Mouse (Mus musculus) forebrain, embryonic 10.5 days (tissue): ENCODE data around the gene Abl2. TPM values are rescaled to one million over a fixed set of nuclear protein-coding genes. Genes with fewer than 3 reads are reported as not detected.
A peak's percentile ranks its signal among the peaks of the same experiment; 100 is the strongest.

Experiments used
- DNase-seq: peaks from one replicate; pipeline ENCODE4 v3.0.0-alpha.2; 2017; ENCODE audit warnings: low spot score; ENCODE audit errors: extremely low spot score
- H3K27ac ChIP-seq: fragments of 300-500 bp; sonication (generic); 2 replicates; pipeline ENCODE4 v1.5.1; 2016; ENCODE audit warnings: mild to moderate bottlenecking
- H3K27me3 ChIP-seq: fragments of 300-500 bp; sonication (generic); 2 replicates; pipeline ENCODE4 v1.6.1; 2016; ENCODE audit warnings: mild to moderate bottlenecking; ENCODE audit not compliant: poor library complexity, severe bottlenecking
- H3K36me3 ChIP-seq: fragments of 300-500 bp; sonication (generic); replicated peaks from 2 replicates; pipeline ENCODE4 v1.6.1; 2016; ENCODE audit warnings: mild to moderate bottlenecking, moderate library complexity
- H3K4me1 ChIP-seq: fragments of 300-500 bp; sonication (generic); 2 replicates; pipeline ENCODE4 v1.6.1; 2016
- H3K4me3 ChIP-seq: fragments of 300-500 bp; sonication (generic); 2 replicates; pipeline ENCODE4 v1.5.1; 2016; ENCODE audit warnings: mild to moderate bottlenecking, moderate library complexity
- H3K9me3 ChIP-seq: fragments of 300-500 bp; sonication (generic); 2 replicates; pipeline ENCODE4 v1.6.1; 2016; ENCODE audit warnings: mild to moderate bottlenecking, moderate library complexity
- WGBS: fragments of 180-500 bp; shearing (Covaris S2); methylation state at CpG from one replicate; pipeline ENCODE4 v1.1.7; 2016; 5-methylcytosine and 5-hydroxymethylcytosine counted together
- polyA plus RNA-seq: library from polyadenylated mRNA; unstranded; fragments of >200 nt; fragmentation: Nextera tagmentation; extraction: Ambion mirVana; gene quantifications from 2 replicates; pipeline ENCODE4 v1.2.1, GENCODE M21; 2016

Abl2 gene
- polyA plus RNA-seq, 1 experiment from 2014 or later, result 5.0 TPM

- peaks cover 34% of the 10 kb centered on the region for H3K4me1 ChIP-seq
- H3K4me3 ChIP-seq, result no peak overlapping the region
- H3K27me3 ChIP-seq, result no peaks in the 10 kb centered on the region
- DNase-seq, result no peak
- H3K27ac ChIP-seq, result no peak overlapping the region
- peaks cover 27% of the 10 kb centered on the region for H3K36me3 ChIP-seq
- no peaks in the 10 kb centered on the region for H3K9me3 ChIP-seq
- WGBS, result 85% methylated on average over 3 of the region's 3 CpGs
Observed at GRCm38 (mm10) chr1:156620951-156621350, 62.4 kb downstream of the Abl2 start.

- DNase-seq, result no peak
- no peaks in the 10 kb centered on the region for H3K27me3 ChIP-seq
- WGBS, result 76% methylated on average over 1 of the region's 1 CpGs
- no peaks in the 10 kb centered on the region for H3K9me3 ChIP-seq
- H3K27ac ChIP-seq, result no peak overlapping the region
- peaks cover 11% of the 10 kb centered on the region for H3K4me1 ChIP-seq
- H3K36me3 ChIP-seq, result peaks cover 41% of the 10 kb centered on the region
- no peak overlapping the region for H3K4me3 ChIP-seq
Observed at GRCm38 (mm10) chr1:156624231-156624630, 65.6 kb downstream of the Abl2 start.

GRCm38 (mm10) chr1:156626729-156627128 is 68.1 kb downstream of the Abl2 start:
- H3K4me1 ChIP-seq, result no peaks in the 10 kb centered on the region
- H3K27ac ChIP-seq, result no peak overlapping the region
- no peak overlapping the region for H3K4me3 ChIP-seq
- no peaks in the 10 kb centered on the region for H3K9me3 ChIP-seq
- 84% methylated on average over 4 of the region's 4 CpGs for WGBS
- DNase-seq, result no peak
- no peaks in the 10 kb centered on the region for H3K27me3 ChIP-seq
- peaks cover 66% of the 10 kb centered on the region for H3K36me3 ChIP-seq

GRCm38 (mm10) chr1:156629984-156630383 is 71.4 kb downstream of the Abl2 start:
- no peaks in the 10 kb centered on the region for H3K4me1 ChIP-seq
- peaks cover 79% of the 10 kb centered on the region for H3K36me3 ChIP-seq
- no peak for DNase-seq
- H3K9me3 ChIP-seq, result no peaks in the 10 kb centered on the region
- 93% methylated on average over 8 of the region's 8 CpGs for WGBS
- H3K27me3 ChIP-seq, result no peaks in the 10 kb centered on the region
- no peak overlapping the region for H3K27ac ChIP-seq
- H3K4me3 ChIP-seq, result no peak overlapping the region

GRCm38 (mm10) chr1:156630965-156631364 is 72.4 kb downstream of the Abl2 start:
- Histone ChIP-seq H3K36me3 (peaks cover 79% of the 10 kb centered on the region), H3K9me3 (no peaks in the 10 kb centered on the region), H3K27ac (no peak overlapping the region), H3K4me3 (no peak overlapping the region), H3K27me3 (no peaks in the 10 kb centered on the region), H3K4me1 (no peaks in the 10 kb centered on the region)
- DNase-seq, result no peak

GRCm38 (mm10) chr1:156633095-156633494 is 74.5 kb downstream of the Abl2 start:
- Histone ChIP-seq H3K9me3 (no peaks in the 10 kb centered on the region), H3K27me3 (no peaks in the 10 kb centered on the region), H3K27ac (no peak overlapping the region), H3K4me1 (no peaks in the 10 kb centered on the region), H3K4me3 (no peak overlapping the region), H3K36me3 (peaks cover 88% of the 10 kb centered on the region)
- WGBS, result 81% methylated on average over 10 of the region's 10 CpGs
- no peak for DNase-seq

GRCm38 (mm10) chr1:156635148-156635547 is 76.6 kb downstream of the Abl2 start:
- no peak for DNase-seq
- Histone ChIP-seq H3K9me3 (no peaks in the 10 kb centered on the region), H3K27me3 (no peaks in the 10 kb centered on the region), H3K27ac (no peak overlapping the region), H3K4me3 (no peak overlapping the region), H3K36me3 (peaks cover 91% of the 10 kb centered on the region), H3K4me1 (no peaks in the 10 kb centered on the region)
- WGBS, result 82% methylated on average over 2 of the region's 2 CpGs

- WGBS, result 93% methylated on average over 5 of the region's 5 CpGs
- Histone ChIP-seq H3K27ac (no peak overlapping the region), H3K9me3 (no peaks in the 10 kb centered on the region), H3K4me1 (peaks cover 25% of the 10 kb centered on the region), H3K36me3 (peaks cover 84% of the 10 kb centered on the region), H3K4me3 (no peak overlapping the region), H3K27me3 (no peaks in the 10 kb centered on the region)
- no peak for DNase-seq
Observed at GRCm38 (mm10) chr1:156639455-156639854, 80.9 kb downstream of the Abl2 start.

- peaks cover 36% of the 10 kb centered on the region for H3K4me1 ChIP-seq
- WGBS, result 81% methylated on average over 4 of the region's 4 CpGs
- H3K9me3 ChIP-seq, result no peaks in the 10 kb centered on the region
- H3K4me3 ChIP-seq, result no peak overlapping the region
- peak; percentile 10 for DNase-seq
- H3K36me3 ChIP-seq, result peaks cover 72% of the 10 kb centered on the region
- H3K27ac ChIP-seq, result no peak overlapping the region
- no peaks in the 10 kb centered on the region for H3K27me3 ChIP-seq
Observed at GRCm38 (mm10) chr1:156640577-156640976, 82.0 kb downstream of the Abl2 start.

- peaks cover 68% of the 10 kb centered on the region for H3K36me3 ChIP-seq
- peaks cover 41% of the 10 kb centered on the region for H3K4me1 ChIP-seq
- no peaks in the 10 kb centered on the region for H3K27me3 ChIP-seq
- no peaks in the 10 kb centered on the region for H3K9me3 ChIP-seq
- no peak overlapping the region for H3K27ac ChIP-seq
- WGBS, result 88% methylated on average over 10 of the region's 10 CpGs
- H3K4me3 ChIP-seq, result no peak overlapping the region
- no peak for DNase-seq
Observed at GRCm38 (mm10) chr1:156641808-156642207, 83.2 kb downstream of the Abl2 start.

GRCm38 (mm10) chr1:156642813-156643212 is 84.2 kb downstream of the Abl2 start:
- H3K9me3 ChIP-seq, result no peaks in the 10 kb centered on the region
- WGBS, result 67% methylated on average over 12 of the region's 12 CpGs
- H3K36me3 ChIP-seq, result peaks cover 70% of the 10 kb centered on the region
- DNase-seq, result no peak
- no peaks in the 10 kb centered on the region for H3K27me3 ChIP-seq
- H3K4me1 ChIP-seq, result peaks cover 41% of the 10 kb centered on the region
- no peak overlapping the region for H3K27ac ChIP-seq
- no peak overlapping the region for H3K4me3 ChIP-seq

- no peaks in the 10 kb centered on the region for H3K27me3 ChIP-seq
- peaks cover 41% of the 10 kb centered on the region for H3K4me1 ChIP-seq
- no peak overlapping the region for H3K4me3 ChIP-seq
- H3K27ac ChIP-seq, result no peak overlapping the region
- no peak for DNase-seq
- H3K9me3 ChIP-seq, result no peaks in the 10 kb centered on the region
- peaks cover 73% of the 10 kb centered on the region for H3K36me3 ChIP-seq
- WGBS, result 41% methylated on average over 10 of the region's 10 CpGs
Observed at GRCm38 (mm10) chr1:156644061-156644460, 85.5 kb downstream of the Abl2 start.

GRCm38 (mm10) chr1:156644780-156645523 is 86.4 kb downstream of the Abl2 start:
- Histone ChIP-seq H3K4me3 (no peak overlapping the region), H3K36me3 (peaks cover 65% of the 10 kb centered on the region), H3K27me3 (no peaks in the 10 kb centered on the region), H3K9me3 (no peaks in the 10 kb centered on the region), H3K4me1 (peaks cover 41% of the 10 kb centered on the region), H3K27ac (no peak overlapping the region)
- no peak for DNase-seq
- 73% methylated on average over 13 of the region's 13 CpGs for WGBS
